Mouse (Mus musculus): ENCODE data around the gene Prps1l1.

The Prps1l1 gene

DNA sequence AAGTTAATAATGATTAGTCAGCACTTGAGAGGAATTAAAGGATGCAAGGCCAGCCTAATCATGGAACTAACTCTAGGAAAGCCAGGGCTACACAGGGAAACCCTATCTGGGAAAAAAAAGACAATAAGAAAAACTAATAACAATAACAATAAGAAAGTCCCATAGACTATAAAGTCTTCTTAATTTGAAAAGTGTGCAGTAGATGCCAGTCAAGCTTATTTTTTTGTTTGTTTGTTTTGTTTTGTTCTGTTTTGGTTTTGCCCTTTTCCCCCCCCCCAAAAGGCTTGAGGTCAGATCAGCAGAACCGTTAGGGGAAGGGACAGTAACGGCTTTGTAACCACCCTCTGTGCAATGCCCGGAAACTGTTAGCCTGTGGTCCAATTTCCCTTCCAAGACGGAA lies at the start of gene Prps1l1:
Prps1l1 (plus strand) TSS at position 301 of the 400 bp plus-strand sequence.
- no peak for DNase-seq (ENCODE audit: low spot score)

DNA sequence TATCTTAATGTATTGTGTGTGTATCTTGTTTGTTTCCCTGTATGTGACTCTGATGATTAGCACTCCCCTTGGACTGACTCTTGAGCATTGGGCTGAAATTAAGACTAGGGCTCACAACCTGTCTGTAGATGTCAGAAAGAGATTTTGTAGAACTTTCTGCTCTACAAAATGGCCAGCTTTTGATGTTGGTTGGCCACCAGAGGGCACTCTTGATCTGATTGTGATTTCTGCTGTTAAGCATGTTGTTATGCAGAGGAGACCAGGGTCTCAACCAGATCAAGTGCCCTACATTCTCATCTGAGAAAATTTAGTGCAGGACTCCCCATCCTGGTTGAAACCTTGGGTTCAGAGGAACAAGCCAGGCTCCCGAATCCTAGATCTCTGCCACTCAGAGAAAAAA lies 46.6 kb upstream of the Prps1l1 start:
- DNase-seq (ENCODE audit: low spot score) = no peak

DNA sequence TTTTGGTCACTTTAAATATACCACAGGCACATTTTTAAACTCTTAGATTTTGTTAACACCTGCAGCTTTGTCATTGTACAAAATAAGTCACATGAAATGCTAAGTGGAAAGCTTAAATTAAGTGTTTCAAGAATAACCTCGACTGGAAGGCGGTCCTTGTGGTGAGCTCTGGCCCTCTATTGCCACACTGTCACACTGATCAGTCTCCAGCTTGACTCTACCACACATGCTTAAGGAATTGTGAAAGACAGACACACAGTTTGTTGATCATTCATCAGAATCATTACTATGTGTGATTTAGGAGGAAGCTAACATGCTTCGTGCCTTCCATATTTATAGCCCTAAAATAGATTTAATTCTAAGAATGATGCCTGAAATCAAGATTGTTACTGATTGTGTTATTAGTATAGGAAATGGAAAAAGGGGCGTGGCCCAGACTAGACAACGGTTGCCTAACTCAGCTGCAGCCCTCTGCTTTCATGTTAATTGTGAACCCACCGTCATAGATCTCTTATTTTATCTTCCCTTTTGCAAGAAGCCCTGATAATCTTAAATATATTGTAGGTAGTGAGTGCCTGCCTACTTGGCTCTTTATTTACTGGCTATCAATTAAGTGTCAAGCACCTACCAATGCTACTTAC lies 35.4 kb upstream of the Prps1l1 start:
- no peak for DNase-seq (ENCODE audit: low spot score)

DNA sequence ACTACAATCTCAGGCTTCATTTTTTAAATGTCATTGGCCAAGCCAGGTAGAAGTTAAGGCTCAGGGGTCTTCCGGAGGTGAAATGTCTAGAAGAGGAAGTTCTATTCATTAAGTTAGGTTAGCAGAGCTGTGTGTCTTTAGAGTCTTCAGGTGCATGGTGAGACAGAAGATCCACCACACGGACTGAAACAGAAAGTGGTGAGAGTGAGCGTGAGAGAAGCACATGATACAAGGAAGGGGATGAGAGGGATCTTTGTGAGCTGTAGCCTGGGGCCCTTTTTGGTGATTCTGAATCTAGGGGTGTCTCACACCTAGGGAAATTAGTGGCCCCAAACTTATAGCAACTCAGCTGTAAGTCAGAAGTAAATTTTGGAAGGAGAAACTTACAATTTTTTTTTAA lies 8.6 kb upstream of the Prps1l1 start:
- no peak for DNase-seq (ENCODE audit: low spot score)

DNA sequence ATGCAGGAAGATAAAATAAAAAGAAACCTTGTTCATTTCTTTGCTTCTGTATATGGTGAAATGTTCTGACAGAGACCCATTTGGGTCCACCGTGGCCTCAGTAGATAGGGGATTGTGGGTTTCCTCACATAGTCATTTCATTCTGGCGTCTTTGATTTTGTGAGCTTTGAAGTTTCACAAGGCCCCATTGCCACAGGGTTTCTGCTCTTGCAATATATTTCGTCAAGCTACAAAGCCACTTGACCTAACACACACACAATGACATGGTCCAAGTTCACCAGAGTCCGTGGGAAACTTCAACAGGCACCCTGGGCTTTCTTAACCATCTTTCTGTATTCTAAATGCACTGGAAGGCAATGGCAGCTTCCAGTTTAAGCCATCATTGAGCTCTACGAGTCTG lies 1.3 kb downstream of the Prps1l1 start:
- DNase-seq (ENCODE audit: low spot score) = no peak

DNA sequence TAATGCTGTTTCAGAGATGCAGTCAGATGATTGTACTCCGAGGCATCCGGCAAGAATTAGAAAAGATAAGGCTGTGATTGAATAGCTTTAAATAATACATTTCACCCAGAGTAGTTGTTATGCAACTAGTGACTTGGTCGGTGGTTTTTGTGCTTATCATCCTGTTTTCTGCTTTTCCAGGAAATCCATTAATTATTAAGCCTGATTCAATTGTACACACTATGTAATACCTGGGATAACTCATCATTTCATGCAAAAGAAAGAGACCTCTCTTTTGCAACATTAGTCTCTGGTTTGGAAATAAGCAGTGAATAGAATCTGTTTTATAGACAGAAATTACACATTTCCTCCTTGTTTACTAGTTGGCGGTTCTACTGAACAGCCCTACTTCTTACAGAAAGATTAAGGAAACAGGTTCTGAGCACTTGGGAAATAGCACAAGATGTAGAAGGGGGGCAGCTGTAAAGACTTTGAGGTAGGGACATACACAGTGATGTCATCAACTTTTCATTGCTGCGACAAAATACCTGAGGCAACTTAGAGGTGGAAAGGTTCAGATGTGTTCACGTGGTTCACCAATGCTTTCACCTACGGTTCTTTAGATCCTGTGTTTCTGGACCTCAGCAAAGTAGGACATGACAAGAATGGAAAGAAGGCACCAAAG lies 5.1 kb downstream of the Prps1l1 start:
- no peak for DNase-seq (ENCODE audit: low spot score)

DNA sequence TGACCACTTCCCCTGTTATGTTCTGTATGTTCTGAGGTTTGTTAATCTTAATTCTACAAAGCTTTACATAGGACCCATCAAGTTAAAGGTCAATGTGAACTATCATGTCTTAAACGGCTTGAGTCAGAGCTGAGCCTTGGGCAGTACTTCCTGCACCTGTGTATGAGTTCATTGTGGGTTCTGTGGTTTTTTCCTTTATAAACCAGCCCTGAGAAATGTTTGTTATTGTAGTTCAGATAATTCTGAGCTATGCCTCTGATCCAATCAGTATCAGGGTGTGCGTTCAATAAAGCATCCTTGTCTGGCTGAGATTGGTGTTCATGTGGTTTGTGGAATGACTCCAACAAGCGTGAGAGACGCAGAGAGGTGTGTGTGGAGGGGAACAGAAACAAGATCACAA lies 5.8 kb downstream of the Prps1l1 start:
- no peak for DNase-seq (ENCODE audit: low spot score)

DNA sequence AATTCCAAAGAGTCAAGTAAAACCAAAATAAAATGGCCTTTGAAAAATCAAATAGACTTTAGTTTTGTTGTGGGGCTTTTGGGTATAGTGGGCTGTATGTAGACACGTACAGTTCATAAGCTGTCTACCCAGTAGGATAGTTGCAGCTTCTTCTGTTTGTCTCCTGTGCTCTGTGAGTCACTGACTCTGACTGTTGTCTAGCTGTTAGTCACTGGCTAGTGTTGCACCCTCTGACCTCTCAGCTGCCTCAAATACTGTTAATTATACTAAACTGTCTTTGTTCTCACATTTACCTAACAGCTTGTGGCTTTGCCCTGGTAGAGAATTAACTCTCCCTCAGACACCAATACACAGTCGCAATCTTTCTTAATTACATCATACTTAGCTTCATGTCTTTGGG lies 7.3 kb downstream of the Prps1l1 start:
- DNase-seq (ENCODE audit: low spot score) = no peak

DNA sequence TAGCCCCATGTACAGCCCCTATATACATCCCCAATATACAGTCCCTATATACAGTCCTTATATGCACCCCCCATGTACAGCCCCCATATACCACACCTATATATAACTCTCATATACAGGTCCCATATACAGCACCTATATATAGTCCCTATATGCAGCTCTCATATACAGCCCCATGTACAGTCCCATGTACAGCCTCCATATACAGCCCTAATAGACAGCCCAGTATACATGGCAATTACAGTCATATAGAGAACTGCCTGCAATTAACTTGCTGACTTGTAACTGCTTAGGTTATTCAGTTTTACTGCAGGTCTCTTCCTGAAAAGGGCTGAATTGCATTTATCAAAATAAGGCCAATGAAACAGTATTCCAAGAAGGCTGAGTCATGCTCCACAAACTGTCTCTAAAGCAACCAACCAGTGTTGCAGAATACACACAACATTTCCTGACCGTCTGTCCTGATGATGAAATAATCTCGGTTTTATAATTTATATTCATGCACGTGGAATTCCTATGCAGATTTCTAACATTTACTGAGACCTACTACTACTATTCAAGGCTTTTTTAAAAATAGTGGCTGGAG lies 13.1 kb downstream of the Prps1l1 start:
- no peak for DNase-seq (ENCODE audit: low spot score)

DNA sequence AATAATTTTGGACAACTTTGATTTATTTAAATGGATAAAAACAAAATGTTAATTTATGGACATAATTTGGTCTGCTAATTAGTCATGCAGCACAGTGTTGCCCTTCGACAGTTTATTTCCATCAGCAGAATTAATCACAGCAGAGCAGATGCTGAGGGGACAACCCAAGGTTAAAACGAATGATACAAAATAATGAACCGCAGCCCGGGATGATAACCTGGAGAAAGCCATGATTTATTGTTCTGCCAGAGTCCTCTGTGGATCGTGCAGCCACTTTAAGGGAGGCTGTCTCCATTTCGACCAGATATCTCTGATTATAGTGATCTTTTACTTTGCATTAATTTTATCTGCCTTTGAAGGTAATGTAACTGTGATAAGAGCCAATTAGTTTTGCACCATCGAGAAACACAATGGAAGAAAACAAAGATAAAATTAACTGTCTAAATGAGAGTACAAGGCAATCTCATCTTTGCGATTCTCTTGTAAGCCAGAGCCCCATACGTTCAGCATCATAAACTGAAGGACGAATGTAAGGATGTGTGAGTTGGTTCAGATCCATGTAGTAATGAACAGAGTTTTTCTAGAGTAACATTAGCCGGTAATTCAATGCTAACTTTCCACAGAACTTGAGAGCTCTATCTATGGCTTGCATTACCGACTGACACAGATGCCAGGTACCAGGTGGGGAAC lies 14.4 kb downstream of the Prps1l1 start:
- no peak for DNase-seq (ENCODE audit: low spot score)

DNA sequence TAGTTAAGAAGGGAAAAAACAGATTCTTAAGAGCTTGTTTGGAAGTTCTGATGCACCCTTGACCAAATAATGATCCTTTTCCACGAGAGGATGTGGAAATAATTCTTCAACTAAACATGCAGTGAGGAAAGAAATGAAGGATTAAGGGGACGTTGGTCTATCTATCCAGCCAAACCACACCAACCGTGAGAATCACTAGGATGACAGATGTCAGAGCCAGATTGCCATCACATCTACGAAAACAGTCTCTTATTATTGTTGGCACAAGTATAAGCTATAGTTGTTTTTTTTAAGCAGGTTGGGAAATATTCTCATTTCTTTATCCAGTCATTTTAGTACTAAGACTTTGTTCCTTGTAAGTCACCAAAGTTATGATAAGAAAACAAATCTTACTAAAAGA lies 15.8 kb downstream of the Prps1l1 start:
- no peak for DNase-seq (ENCODE audit: low spot score)

DNA sequence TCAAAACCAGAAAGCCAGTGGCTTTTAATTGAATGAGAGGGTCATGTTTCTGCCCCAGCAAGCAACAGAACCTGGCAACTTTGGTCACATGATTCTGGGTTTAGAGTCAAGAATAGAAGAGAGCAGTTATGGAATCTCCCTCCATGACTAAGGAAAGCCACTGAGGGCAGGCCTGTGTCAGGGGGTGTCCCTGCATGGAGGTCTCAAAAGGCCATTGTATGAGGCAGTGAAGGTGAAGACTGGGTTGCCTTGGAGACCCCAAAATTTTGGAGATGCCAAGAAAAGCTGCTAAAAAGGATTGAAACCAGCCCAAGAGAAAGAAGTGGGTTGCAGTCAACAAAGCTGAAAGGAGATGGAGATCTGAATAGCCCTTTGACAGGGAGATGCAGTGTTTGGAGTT lies 21.2 kb downstream of the Prps1l1 start:
- no peak for DNase-seq (ENCODE audit: low spot score)

DNA sequence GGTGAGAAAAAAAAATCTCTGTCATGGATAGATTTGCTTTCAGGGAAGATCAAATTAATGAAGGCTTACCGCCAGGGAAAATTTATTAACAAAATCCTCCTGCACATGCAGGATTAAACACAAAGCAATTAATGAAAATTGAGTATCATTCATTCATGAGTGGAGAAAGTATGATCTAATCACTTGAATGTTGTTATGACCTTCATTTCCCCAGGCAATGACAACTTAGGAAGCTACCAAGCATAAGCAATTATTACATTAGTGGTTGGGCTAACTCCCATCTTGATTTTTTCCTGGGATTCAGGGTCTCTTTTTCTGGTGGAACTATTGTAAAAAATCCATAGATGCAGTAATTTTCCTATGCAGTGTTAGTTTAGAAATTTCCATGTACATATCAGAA lies 23.3 kb downstream of the Prps1l1 start:
- no peak for DNase-seq (ENCODE audit: low spot score)

DNA sequence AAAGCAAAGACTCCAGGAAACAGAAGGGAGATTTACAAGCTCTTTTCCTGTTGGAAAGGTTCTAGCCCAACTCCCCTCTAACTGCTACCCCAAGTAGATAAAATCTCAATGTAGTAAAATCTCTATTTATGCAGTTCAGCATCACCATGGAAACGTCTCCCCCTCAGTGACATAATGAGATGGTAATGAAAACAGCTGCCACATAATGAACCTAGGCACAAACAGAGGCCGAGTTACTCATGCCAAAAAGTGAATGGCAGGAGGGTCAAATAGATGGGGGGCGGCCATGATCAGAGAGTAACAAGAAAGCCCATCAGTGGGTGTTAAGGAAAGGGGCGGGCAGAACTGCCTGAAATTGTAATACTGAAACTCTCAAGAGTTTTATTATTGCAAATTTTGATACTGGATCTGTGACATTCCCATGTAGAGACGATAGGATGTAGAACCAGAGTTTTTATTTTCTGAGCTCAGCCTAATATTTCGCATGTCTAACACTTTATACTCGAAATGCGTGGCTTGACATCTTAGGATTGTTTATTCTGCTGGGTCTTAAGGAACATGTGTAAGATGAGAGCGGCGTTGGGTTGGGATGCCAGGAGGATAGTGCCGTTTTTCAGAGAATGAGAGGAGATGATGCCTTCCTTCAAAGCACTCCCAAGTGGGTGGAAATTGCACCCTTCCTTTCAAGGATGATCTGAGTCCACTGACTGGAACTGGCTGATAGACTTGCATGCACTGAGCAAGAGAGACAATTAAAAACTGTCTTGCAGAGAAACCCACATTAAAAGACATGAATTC lies 24.0 kb downstream of the Prps1l1 start:
- DNase-seq (ENCODE audit: low spot score) = peak; percentile 46

DNA sequence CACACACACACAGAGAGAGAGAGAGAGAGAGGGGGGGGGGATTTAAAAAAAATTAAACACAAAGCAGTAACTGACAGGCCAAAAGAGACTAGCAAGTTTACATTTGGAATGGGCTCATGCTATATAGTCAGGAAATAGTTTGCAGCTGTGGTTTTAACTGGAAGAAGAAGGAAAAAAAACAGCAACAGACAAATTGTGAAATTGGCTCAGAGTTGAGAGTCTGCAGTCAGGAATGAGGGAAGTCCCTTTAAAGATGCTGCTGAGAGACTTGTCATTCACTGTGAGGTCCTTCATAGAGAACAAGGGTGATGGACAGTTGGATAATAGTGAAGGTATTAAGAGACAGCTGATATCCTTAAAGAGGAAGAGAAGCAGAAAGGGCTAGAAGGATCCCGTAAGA lies 26.9 kb downstream of the Prps1l1 start:
- DNase-seq (ENCODE audit: low spot score) = no peak

DNA sequence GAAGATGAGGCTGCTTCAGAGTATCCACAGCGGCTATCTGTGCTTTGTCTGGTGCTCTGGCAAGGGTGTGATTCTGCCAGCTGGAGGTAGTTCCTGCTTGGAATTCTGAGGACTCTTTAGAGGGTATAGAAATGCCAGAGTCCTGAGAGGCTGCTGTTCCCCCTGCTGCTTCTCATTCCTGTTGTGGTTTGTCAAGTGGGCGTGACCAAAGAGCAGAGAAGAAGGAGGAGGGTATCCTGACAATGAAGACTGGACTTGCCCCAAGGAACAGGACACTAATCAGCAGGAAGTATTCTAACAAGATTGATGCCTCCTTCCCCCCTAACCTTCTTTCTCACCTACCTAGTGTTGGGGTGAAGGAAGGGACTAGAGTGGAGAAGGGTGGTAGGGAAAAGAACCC lies 29.4 kb downstream of the Prps1l1 start:
- DNase-seq (ENCODE audit: low spot score) = no peak

DNA sequence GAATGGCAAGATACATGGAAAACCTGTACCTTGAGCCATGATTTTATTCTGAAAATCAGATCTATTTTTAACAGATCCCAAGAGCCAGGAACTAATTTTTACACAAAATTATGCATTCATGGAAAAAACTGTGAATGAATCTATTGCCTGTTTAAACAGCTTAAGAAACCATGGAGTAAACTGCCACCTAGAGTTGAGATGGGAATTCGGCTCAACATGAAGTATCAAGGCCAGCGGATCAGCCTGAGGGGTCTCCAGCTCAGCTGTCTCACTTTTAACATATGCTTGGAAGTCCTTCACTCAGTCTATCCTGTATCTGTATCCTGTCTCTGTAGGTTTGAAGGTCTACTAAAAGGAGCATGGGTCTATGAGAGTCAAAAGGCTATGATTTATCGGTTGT lies 31.5 kb downstream of the Prps1l1 start:
- DNase-seq (ENCODE audit: low spot score) = peak; percentile 27

DNA sequence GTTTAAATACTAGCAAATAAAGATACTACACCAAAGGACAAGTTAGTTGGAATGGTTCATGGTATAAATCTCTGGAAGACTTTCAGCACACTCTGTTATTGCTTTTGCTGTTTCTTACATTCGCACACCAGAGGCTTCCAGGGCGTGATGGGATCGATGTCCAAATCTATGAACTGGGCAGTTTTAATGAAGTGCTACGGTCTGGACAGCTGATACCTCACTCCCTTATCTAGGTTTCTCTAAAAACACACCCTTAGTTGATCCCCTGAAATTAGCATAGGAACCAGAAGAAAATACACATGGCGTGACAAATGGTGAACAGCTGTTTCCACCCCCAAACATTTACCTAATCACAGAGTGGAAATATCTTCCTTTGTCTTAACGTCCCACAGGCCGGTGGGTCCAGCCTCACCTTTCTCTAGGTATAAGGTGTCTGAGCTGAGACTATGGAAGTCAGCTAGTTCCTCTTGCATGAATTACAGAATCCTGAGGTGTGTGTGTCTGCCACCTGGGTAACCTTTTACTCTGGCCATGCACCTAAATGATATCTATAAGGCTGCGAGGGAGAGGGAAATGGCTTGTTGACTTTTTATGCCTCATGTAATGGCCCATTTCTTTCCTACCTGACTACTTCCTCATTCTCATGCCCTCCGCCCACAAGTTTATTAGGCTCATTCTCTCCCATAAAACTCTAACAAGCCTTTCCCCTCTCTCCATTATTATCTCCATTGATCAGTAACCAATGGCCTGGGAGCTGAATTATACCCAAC lies 32.1 kb downstream of the Prps1l1 start:
- no peak for DNase-seq (ENCODE audit: low spot score)

DNA sequence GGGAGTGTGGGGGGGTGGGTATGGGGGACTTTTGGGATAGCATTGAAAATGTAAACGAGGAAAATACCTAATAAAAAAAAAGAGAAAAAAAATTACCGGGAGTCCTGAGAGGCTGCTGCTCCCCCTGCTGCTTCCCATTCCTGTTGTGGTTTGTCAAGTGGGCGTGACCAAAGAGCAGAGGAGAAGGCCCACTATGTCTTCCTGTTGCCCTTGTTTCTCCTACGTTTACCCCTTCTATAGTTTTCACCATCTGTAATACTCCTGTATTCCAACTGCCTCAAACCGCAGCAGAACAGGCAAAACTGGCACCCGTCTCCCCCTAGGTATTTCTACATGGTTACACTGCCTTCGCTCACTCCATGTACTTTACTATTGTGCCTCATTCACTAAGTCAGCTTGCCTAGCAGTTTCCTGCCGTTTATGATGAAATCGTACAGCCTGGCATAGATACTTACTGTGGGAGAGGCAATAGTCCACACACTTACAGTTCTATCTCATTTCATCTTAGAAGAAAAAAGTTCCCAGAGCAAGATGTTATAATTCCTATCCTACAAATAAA lies 34.2 kb downstream of the Prps1l1 start:
- DNase-seq (ENCODE audit: low spot score) = no peak

DNA sequence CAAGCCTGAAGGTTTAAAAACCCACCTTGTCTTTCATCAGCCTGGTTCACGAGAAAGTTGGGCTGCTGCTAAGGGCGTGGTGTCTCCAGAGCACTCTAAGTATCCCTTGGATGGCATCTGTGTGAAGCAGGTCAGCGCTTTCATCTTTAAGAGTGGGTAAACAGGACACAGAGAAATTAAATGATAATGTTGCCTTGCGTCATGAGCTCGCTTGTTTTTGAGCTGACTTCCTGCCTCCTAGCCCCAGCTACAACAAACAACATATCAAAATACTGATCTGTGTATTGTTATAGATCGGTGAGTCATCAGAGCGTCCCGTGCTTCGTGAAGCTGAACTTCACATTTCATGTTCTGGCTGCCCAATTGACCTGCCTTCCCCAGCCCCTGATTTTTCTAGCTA lies 36.7 kb downstream of the Prps1l1 start:
- DNase-seq (ENCODE audit: low spot score) = no peak

DNA sequence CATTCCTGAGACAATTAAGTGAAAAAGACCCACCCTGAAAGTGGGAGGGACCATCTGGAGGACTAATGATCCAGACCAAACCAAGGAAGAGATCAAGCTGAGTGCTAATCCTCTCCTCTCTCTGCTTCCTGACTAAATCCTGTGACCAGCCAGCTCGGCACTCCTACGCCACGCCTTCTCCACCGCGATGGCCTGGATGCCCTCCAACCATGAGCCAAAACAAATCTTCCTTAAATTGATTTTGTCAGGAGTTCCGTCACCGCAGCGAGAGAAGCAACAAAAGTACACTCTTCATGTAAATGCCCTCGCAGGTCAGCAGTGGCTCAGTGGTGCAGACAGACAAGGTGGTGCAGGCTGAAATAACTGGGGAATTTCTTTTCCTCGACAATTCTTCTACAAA lies 37.5 kb downstream of the Prps1l1 start:
- no peak for DNase-seq (ENCODE audit: low spot score)
